Mouse (Mus musculus) leukemia stem cell, adult 10-12 weeks (primary cell): ENCODE data around the gene Mecr. TPM values are rescaled to one million over a fixed set of nuclear protein-coding genes. Genes with fewer than 3 reads are reported as not detected.

Source experiments
- polyA plus RNA-seq: library from polyadenylated mRNA; stranded (reverse); fragments of >175 nt; gene quantifications from 2 replicates; pipeline ENCODE4 v1.2.3, GENCODE M21; 2012; ENCODE audit warnings: low replicate concordance

The Mecr gene
- polyA plus RNA-seq, result 14.3 and 25.0 TPM in 2 replicates

DNA sequence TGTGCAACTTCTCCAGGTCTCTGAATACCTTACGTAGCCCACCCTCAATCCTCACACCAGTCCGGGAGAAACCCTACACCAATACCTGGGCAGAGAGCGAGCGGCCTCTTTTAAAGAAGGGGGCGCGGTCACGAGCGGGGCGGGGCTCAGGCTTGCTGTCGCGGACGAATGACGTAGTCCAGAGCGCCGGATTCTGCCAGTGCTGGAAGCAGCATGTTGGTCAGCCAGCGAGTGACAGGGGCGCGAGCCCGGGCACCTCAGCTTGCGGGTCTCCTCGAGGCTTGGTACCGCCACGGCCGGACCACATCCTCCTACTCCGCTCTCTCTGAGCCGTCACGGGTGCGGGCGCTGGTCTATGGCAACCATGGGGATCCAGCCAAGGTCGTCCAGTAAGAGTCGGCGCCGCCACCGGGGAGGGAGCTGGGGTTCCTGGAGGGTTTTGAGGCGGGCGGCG lies at the start of gene Mecr:
Mecr (plus strand) TSS at position 181 of the 454 bp plus-strand sequence.

GRCm38 (mm10) chr4:131837872-131838524 lies 5.3 kb upstream of the Mecr start, which contains the start of gene Ptpru:
TSS of gene Ptpru (minus strand) at chr4:131838288.

DNA sequence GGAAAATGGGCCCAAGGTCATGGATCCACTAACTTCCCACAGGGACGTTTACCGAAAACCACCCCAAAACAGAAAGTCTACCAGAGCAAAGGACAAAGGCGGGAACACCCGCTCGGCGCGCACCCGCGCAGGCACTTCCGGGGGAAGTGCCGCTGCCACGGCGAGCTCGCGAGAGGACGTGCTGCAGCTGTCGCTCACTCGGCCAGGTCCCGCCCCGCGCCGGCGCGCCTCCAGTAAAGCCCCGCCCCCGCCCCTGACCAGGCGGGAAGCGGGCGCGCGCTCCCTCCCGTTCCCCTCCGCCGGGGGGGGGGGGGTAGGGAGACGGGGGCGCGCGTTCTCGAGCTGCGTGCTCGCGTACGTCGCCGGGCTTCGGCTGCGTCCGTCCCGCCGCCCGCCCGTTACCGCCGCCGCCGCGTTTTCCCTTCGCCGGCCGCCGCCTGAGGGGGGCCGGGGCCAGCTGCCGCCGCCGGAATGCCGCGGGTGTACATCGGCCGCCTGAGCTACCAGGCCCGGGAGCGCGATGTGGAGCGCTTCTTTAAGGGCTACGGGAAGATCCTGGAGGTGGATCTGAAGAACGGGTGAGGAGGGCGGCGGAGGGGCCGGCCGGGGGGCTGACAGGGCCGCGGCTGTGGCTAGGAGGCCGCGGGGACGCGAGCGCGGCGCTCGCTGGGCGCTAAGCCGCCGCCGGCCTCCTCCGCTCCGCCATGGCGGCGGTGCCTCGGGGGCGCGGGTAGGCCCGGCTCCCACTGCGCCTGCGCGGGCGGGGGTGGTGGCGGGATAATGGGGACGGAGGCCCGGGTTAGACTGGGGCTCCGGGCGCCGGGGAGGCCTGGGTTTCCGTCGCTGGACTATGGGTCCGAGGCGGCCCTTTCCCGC lies 30.3 kb downstream of the Mecr start, which contains the start of gene Srsf4:
Srsf4 (plus strand) TSS at position 325 of the 876 bp plus-strand sequence.

Other genes starting within 250 kb of the Mecr start
- gene Ptpru, start 5.2 kb upstream of the Mecr start, polyA plus RNA-seq, result 0.09 and 0.10 TPM in 2 replicates
- gene Srsf4, start 30.1 kb downstream of the Mecr start, polyA plus RNA-seq, result 113 and 191 TPM in 2 replicates
- 0.13 and 0.51 TPM in 2 replicates for gene Tmem200b, start 78.3 kb downstream of the Mecr start, polyA plus RNA-seq
- gene Gm10300, start 231.2 kb downstream of the Mecr start, polyA plus RNA-seq, result 0.10 and 0.44 TPM in 2 replicates
- gene Epb41, start 231.9 kb downstream of the Mecr start, polyA plus RNA-seq, result 86.5 and 149 TPM in 2 replicates